Mouse (Mus musculus) cerebellum, adult 9-10 months (tissue): ENCODE measurements around the gene Arl6ip4.

Source experiments
- DNase-seq: peaks from one replicate; pipeline ENCODE4 v3.0.0; 2022

Arl6ip4 gene

GRCm38 (mm10) chr5:124115990-124116845 is at the start of gene Arl6ip4:
Gene Arl6ip4, plus strand, starts transcription at chr5:124116089.
- DNase-seq = peak; percentile 76

GRCm38 (mm10) chr5:124069657-124070056 is 46.2 kb upstream of the Arl6ip4 start:
- no peak for DNase-seq

GRCm38 (mm10) chr5:124073682-124074081 is 42.2 kb upstream of the Arl6ip4 start:
- DNase-seq = no peak

- DNase-seq = no peak
These were observed 41.0 kb upstream of the Arl6ip4 start for GRCm38 (mm10) chr5:124074845-124075307.

- no peak for DNase-seq
These were observed 40.2 kb upstream of the Arl6ip4 start for GRCm38 (mm10) chr5:124075716-124076115.

- DNase-seq = no peak
These were observed 39.3 kb upstream of the Arl6ip4 start for GRCm38 (mm10) chr5:124076559-124076958.

- no peak for DNase-seq
These were observed 38.6 kb upstream of the Arl6ip4 start for GRCm38 (mm10) chr5:124077241-124077640.

- DNase-seq = no peak
These were observed 37.9 kb upstream of the Arl6ip4 start for GRCm38 (mm10) chr5:124077856-124078460.

- DNase-seq = peak; percentile 59
These were observed 37.0 kb upstream of the Arl6ip4 start for GRCm38 (mm10) chr5:124078794-124079416.

- no peak for DNase-seq
These were observed 36.0 kb upstream of the Arl6ip4 start for GRCm38 (mm10) chr5:124079880-124080279.

- no peak for DNase-seq
These were observed 33.4 kb upstream of the Arl6ip4 start for GRCm38 (mm10) chr5:124082447-124082846.

GRCm38 (mm10) chr5:124082941-124083688 is 32.8 kb upstream of the Arl6ip4 start:
- DNase-seq = no peak

- DNase-seq = no peak
These were observed 31.9 kb upstream of the Arl6ip4 start for GRCm38 (mm10) chr5:124083850-124084587.

- DNase-seq = peak; percentile 84
These were observed 31.2 kb upstream of the Arl6ip4 start for GRCm38 (mm10) chr5:124084588-124085173.

GRCm38 (mm10) chr5:124085513-124085912 is 30.4 kb upstream of the Arl6ip4 start:
- no peak for DNase-seq

- no peak for DNase-seq
These were observed 29.0 kb upstream of the Arl6ip4 start for GRCm38 (mm10) chr5:124086876-124087275.

GRCm38 (mm10) chr5:124089868-124090267 is 26.0 kb upstream of the Arl6ip4 start:
- no peak for DNase-seq

- DNase-seq = peak; percentile 53
These were observed 23.9 kb upstream of the Arl6ip4 start for GRCm38 (mm10) chr5:124091951-124092406.

- peak; percentile 85 for DNase-seq
These were observed 22.6 kb upstream of the Arl6ip4 start for GRCm38 (mm10) chr5:124093120-124093794.

GRCm38 (mm10) chr5:124093852-124094604 is 21.9 kb upstream of the Arl6ip4 start:
- no peak for DNase-seq
